Mouse (Mus musculus): ENCODE results near the gene Zfp982.

GRCm38 (mm10) chr4:147525125-147525524 is 32.9 kb downstream of the Zfp982 start:
- TF ChIP-seq CTCF (IDR thresholded peaks at IDR 0.05; ENCODE audit: control insufficient read depth, insufficient read depth, low read length) (no peak), POLR2A (IDR thresholded peaks at IDR 0.05; ENCODE audit: borderline replicate concordance, control insufficient read depth, low read depth, low read length) (no peak)

Measured in bone marrow, adult 2 months (tissue).